Mouse (Mus musculus): ENCODE measurements around the gene Vars. TPM values are rescaled to one million over a fixed set of nuclear protein-coding genes. Genes with fewer than 3 reads are reported as not detected.
"Not testable (repeated sequence)": the region's sequence is repeated elsewhere in the genome, so short reads cannot be mapped to it uniquely, and the experiment has no call there.

Vars gene
- total and polyA plus RNA-seq, 3 experiments, result 130 to 1,339 (median 289) TPM

DNA sequence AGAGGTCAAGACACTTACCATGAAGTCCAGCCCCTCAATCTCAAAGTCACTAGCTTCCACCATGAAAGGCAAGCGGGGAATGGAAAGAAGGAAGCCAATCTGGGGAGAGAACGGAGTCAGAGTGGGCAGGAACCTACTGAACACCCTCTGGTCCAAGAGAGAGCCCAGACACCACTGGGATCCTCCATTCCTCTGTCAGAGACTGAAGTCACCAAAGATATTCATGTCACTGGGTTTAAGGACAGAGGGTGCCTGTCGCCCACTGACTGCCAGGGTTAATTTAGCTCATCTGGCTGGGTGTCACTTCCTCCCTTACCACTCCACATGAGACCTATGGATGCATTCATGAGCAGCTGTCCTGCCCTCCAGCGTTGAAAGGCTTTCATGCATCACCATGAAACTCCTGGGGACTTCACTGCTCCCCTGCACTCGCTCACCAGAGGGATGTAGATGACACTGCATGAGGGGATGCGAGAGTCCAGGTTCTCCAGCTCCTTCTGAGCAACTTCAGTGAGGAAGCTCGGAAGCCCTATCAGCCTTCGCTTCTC, 31.6 kb downstream of the Vars start:
- Histone ChIP-seq H3K36me3 (replicated peaks) (peaks cover 31% of the 10 kb centered on the region), H3K4me3 (ENCODE audit: low read depth, low read length) (no peak overlapping the region), H3K4me1 (ENCODE audit: insufficient read depth, low read depth, low read length) (peaks cover 75% of the 10 kb centered on the region), H3K27me3 (ENCODE audit: insufficient read depth, low read length) (no peaks in the 10 kb centered on the region), H3K9me3 (replicated peaks) (no peaks in the 10 kb centered on the region)
- TF ChIP-seq GATA2 (IDR thresholded peaks at IDR 0.05; ENCODE audit: borderline replicate concordance, low read depth, low read length), result no peak
- TF ChIP-seq TAL1 (conservative IDR thresholded peaks at IDR 0.05; ENCODE audit: low read depth, low read length), result no peak
- TF ChIP-seq GATA1 (IDR thresholded peaks at IDR 0.05; ENCODE audit: borderline replicate concordance, low read length), result no peak
- no peak for TF ChIP-seq CTCF (IDR thresholded peaks at IDR 0.05; ENCODE audit: low read depth, low read length)
- TF ChIP-seq POLR2AphosphoS5 (IDR thresholded peaks at IDR 0.05; ENCODE audit: insufficient replicate concordance, low read depth, low read length), result no peak
- no peak for DNase-seq (ENCODE audit: low spot score)
- ATAC-seq (ENCODE audit: extremely low read depth, insufficient number of reproducible peaks, low FRiP score, poor library complexity, severe bottlenecking), result no peak

DNA sequence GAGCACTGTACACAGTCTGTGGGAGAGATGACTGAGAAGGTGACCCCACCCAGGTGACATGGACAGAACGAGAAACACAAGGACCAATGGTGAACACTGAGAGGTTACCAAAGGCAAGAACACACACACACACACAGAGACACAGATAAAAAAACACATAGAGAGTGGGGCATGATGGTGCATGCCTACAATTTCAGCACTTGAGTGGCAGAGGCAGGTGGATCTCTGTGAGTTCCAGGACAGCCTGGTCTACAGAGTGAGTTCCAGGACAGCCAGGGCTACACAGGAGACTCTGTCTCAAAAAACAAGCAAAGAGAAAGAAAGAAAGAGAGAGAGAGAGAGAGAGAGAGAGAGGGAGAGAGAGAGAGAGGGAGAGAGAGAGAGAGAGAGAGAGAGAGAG, 32.9 kb downstream of the Vars start:
- H3K36me3 ChIP-seq (replicated peaks), result peaks cover 29% of the 10 kb centered on the region
- H3K9me3 ChIP-seq (replicated peaks); DNase-seq (ENCODE audit: low spot score); H3K27me3 ChIP-seq (ENCODE audit: insufficient read depth, low read length); ATAC-seq (ENCODE audit: extremely low read depth, insufficient number of reproducible peaks, low FRiP score, poor library complexity, severe bottlenecking); H3K4me3 ChIP-seq (ENCODE audit: low read depth, low read length): not testable (repeated sequence)
- peaks cover 62% of the 10 kb centered on the region for H3K4me1 ChIP-seq (ENCODE audit: insufficient read depth, low read depth, low read length)

- H3K9me3 ChIP-seq (replicated peaks), result no peaks in the 10 kb centered on the region
- DNase-seq (ENCODE audit: low spot score) (no peak), ATAC-seq (ENCODE audit: extremely low read depth, insufficient number of reproducible peaks, low FRiP score, poor library complexity, severe bottlenecking) (no peak)
- no peak overlapping the region; the same call in 1 of the 2 replicates for H3K4me3 ChIP-seq (ENCODE audit: low read depth, low read length)
- no peaks in the 10 kb centered on the region for H3K27me3 ChIP-seq (ENCODE audit: insufficient read depth, low read length)
- H3K4me1 ChIP-seq (ENCODE audit: insufficient read depth, low read depth, low read length), result peaks cover 53% of the 10 kb centered on the region
- TF ChIP-seq GATA2 (IDR thresholded peaks at IDR 0.05; ENCODE audit: borderline replicate concordance, low read depth, low read length) (no peak), TAL1 (conservative IDR thresholded peaks at IDR 0.05; ENCODE audit: low read depth, low read length) (no peak), POLR2AphosphoS5 (IDR thresholded peaks at IDR 0.05; ENCODE audit: insufficient replicate concordance, low read depth, low read length) (no peak), GATA1 (IDR thresholded peaks at IDR 0.05; ENCODE audit: borderline replicate concordance, low read length) (no peak), CTCF (IDR thresholded peaks at IDR 0.05; ENCODE audit: low read depth, low read length) (no peak)
- peaks cover 21% of the 10 kb centered on the region for H3K36me3 ChIP-seq (replicated peaks)
These were observed 34.1 kb downstream of the Vars start for GRCm38 (mm10) chr17:35034896-35035295.

DNA sequence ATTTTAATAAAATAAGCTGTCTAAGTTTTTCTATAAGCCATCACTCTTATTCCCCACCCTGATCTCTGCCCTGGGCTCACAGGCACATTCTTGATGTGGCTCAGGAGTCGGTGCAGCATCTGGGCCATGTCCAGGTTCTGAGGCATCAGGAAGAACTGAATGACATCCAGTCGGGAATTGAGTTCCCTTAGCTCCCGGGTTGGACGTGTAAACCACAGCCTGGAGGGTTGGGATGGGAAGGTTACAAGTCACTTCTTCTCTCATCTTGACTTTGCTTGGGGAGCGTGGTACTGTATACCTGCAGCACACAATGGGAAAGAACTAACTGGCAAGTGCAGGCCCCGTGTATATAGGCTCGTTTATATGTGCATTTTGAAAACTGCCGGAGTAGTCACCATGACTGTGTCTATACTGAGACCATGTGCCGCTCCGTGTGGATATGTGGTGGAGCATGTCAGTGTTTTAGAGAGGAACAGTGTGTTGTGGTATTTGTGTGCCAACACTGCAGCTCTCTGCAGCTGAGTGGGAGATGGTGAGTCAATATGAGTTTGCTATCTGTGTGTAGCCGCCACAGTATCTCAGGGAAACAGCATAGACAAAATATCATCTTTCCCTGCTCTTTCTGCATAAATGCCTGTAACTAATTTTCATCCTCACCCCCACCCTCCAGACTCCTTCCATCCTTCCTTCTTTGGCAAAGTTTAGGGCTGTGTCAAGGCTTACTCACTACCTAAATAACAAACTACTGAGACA, 38.5 kb downstream of the Vars start:
- Histone ChIP-seq H3K4me1 (ENCODE audit: insufficient read depth, low read depth, low read length) (peaks cover 45% of the 10 kb centered on the region), H3K36me3 (replicated peaks) (peaks cover 15% of the 10 kb centered on the region), H3K4me3 (ENCODE audit: low read depth, low read length) (no peak overlapping the region), H3K9me3 (replicated peaks) (no peaks in the 10 kb centered on the region), H3K27me3 (ENCODE audit: insufficient read depth, low read length) (no peaks in the 10 kb centered on the region)
- DNase-seq (ENCODE audit: low spot score) (no peak), ATAC-seq (ENCODE audit: extremely low read depth, insufficient number of reproducible peaks, low FRiP score, poor library complexity, severe bottlenecking) (no peak)
- TF ChIP-seq TAL1 (conservative IDR thresholded peaks at IDR 0.05; ENCODE audit: low read depth, low read length) (no peak), GATA1 (IDR thresholded peaks at IDR 0.05; ENCODE audit: borderline replicate concordance, low read length) (no peak), CTCF (IDR thresholded peaks at IDR 0.05; ENCODE audit: low read depth, low read length) (no peak), POLR2AphosphoS5 (IDR thresholded peaks at IDR 0.05; ENCODE audit: insufficient replicate concordance, low read depth, low read length) (no peak), GATA2 (IDR thresholded peaks at IDR 0.05; ENCODE audit: borderline replicate concordance, low read depth, low read length) (no peak)

GRCm38 (mm10) chr17:35043794-35044193, 43.0 kb downstream of the Vars start:
- Histone ChIP-seq H3K4me3 (ENCODE audit: low read depth, low read length) (peak overlapping the region; percentile 18; the same call in 1 of the 2 replicates), H3K27me3 (ENCODE audit: insufficient read depth, low read length) (no peaks in the 10 kb centered on the region), H3K36me3 (replicated peaks) (peaks cover 15% of the 10 kb centered on the region), H3K9me3 (replicated peaks) (no peaks in the 10 kb centered on the region), H3K4me1 (ENCODE audit: insufficient read depth, low read depth, low read length) (peaks cover 70% of the 10 kb centered on the region)
- no peak for ATAC-seq (ENCODE audit: extremely low read depth, insufficient number of reproducible peaks, low FRiP score, poor library complexity, severe bottlenecking)
- no peak for DNase-seq (ENCODE audit: low spot score)
- no peak for TF ChIP-seq GATA2 (IDR thresholded peaks at IDR 0.05; ENCODE audit: borderline replicate concordance, low read depth, low read length)

GRCm38 (mm10) chr17:35044904-35045806, 44.4 kb downstream of the Vars start:
- peaks cover 11% of the 10 kb centered on the region for H3K36me3 ChIP-seq (replicated peaks)
- peak overlapping the region; percentile 75 for H3K4me3 ChIP-seq (ENCODE audit: low read depth, low read length)
- no peak for DNase-seq (ENCODE audit: low spot score)
- H3K4me1 ChIP-seq (ENCODE audit: insufficient read depth, low read depth, low read length), result peaks cover 81% of the 10 kb centered on the region
- no peaks in the 10 kb centered on the region for H3K9me3 ChIP-seq (replicated peaks)
- TF ChIP-seq POLR2AphosphoS5 (IDR thresholded peaks at IDR 0.05; ENCODE audit: insufficient replicate concordance, low read depth, low read length), result no peak
- 0 out of 2 replicates have a peak, but pooled peaks have one; percentile 23 for TF ChIP-seq TAL1 (conservative IDR thresholded peaks at IDR 0.05; ENCODE audit: low read depth, low read length)
- no peaks in the 10 kb centered on the region for H3K27me3 ChIP-seq (ENCODE audit: insufficient read depth, low read length)
- ATAC-seq (ENCODE audit: extremely low read depth, insufficient number of reproducible peaks, low FRiP score, poor library complexity, severe bottlenecking), result peak; percentile 4; the same call in 1 of the 2 replicates
